Mouse (Mus musculus) midbrain, embryonic 12.5 days (tissue): Measurements from ENCODE around the gene Pappa. TPM values are rescaled to one million over a fixed set of nuclear protein-coding genes. Genes with fewer than 3 reads are reported as not detected.

ENCODE experiments used
- ATAC-seq: fragments of 200-750 bp; cut with Nextera tagmentation; 2 replicates; pipeline ENCODE4 v1.8.0; 2017; ENCODE audit warnings: low read depth, moderate TSS enrichment, moderate library complexity; ENCODE audit not compliant: low FRiP score
- H3K27ac ChIP-seq: fragments of 300-500 bp; sonication (generic); replicated peaks from 2 replicates; pipeline ENCODE4 v1.5.1; 2016; ENCODE audit warnings: mild to moderate bottlenecking
- H3K27me3 ChIP-seq: fragments of 300-500 bp; sonication (generic); 2 replicates; pipeline ENCODE4 v1.6.1; 2016; ENCODE audit warnings: mild to moderate bottlenecking
- H3K36me3 ChIP-seq: fragments of 300-500 bp; sonication (generic); 2 replicates; pipeline ENCODE4 v1.6.1; 2016
- H3K4me1 ChIP-seq: fragments of 300-500 bp; sonication (generic); 2 replicates; pipeline ENCODE4 v1.6.1; 2016
- H3K4me2 ChIP-seq: fragments of 300-500 bp; sonication (generic); replicated peaks from 2 replicates; pipeline ENCODE4 v1.6.1; 2016; ENCODE audit warnings: mild to moderate bottlenecking, moderate library complexity
- H3K4me3 ChIP-seq: fragments of 300-500 bp; sonication (generic); 2 replicates; pipeline ENCODE4 v1.5.1; 2016; ENCODE audit warnings: mild to moderate bottlenecking
- H3K9ac ChIP-seq: fragments of 300-500 bp; sonication (generic); replicated peaks from 2 replicates; pipeline ENCODE4 v1.6.1; 2016; ENCODE audit warnings: mild to moderate bottlenecking, moderate library complexity
- H3K9me3 ChIP-seq: fragments of 300-500 bp; sonication (generic); 2 replicates; pipeline ENCODE4 v1.6.1; 2016; ENCODE audit warnings: mild to moderate bottlenecking
- WGBS: fragments of 180-500 bp; shearing (Covaris S2); methylation state at CpG from one replicate; pipeline ENCODE4 v1.1.7; 2016; 5-methylcytosine and 5-hydroxymethylcytosine counted together
- polyA plus RNA-seq: library from polyadenylated mRNA; unstranded; fragments of >200 nt; fragmentation: Nextera tagmentation; extraction: Ambion mirVana; gene quantifications from 2 replicates; pipeline ENCODE4 v1.2.1, GENCODE M21; 2016

The Pappa gene
- polyA plus RNA-seq, 1 experiment from 2014 or later: 1.5 TPM

GRCm38 (mm10) chr4:65373841-65374240 is 249.9 kb downstream of the Pappa start:
- Histone ChIP-seq H3K4me1 (no peaks in the 10 kb centered on the region), H3K4me3 (no peak overlapping the region), H3K9ac (no peak overlapping the region), H3K27ac (no peak overlapping the region), H3K9me3 (0 out of 2 replicates have a peak, but pooled peaks cover 4% of the 10 kb centered on the region), H3K4me2 (no peak overlapping the region), H3K27me3 (no peaks in the 10 kb centered on the region), H3K36me3 (no peaks in the 10 kb centered on the region)
- WGBS: 56% methylated on average over 1 of the region's 1 CpGs
- no peak for ATAC-seq

- no peak overlapping the region for H3K27ac ChIP-seq
- no peaks in the 10 kb centered on the region for H3K4me1 ChIP-seq
- no peak overlapping the region for H3K4me3 ChIP-seq
- no peak for ATAC-seq
- no peak overlapping the region for H3K9ac ChIP-seq
- H3K27me3 ChIP-seq: no peaks in the 10 kb centered on the region
- no peak overlapping the region for H3K4me2 ChIP-seq
- WGBS: 94% methylated on average over 2 of the region's 2 CpGs
- H3K36me3 ChIP-seq: no peaks in the 10 kb centered on the region
- no peaks in the 10 kb centered on the region for H3K9me3 ChIP-seq
Measured at GRCm38 (mm10) chr4:65376571-65376970, 252.6 kb downstream of the Pappa start.

DNA sequence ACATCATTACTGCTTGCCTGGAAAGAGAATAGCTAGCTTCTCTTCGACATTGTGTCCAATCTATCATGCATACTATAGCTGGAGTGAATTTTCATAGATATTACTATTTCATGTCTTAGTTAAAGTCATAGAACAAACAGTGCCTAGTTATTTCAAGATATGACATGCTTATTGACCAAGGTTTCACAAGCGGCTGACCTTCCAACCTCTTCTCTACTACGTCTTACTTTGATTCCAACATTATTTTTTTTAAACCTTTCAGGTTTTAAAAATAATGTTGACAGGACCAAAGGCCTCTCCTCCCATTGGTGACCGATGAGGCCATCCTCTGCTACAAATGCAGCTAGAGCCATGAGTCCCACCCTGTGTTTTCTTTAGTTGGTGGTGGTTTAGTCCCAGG is 255.5 kb downstream of the Pappa start:
- Histone ChIP-seq H3K4me3 (no peak overlapping the region), H3K27ac (no peak overlapping the region), H3K36me3 (no peaks in the 10 kb centered on the region), H3K9ac (no peak overlapping the region), H3K27me3 (no peaks in the 10 kb centered on the region), H3K4me2 (no peak overlapping the region), H3K9me3 (no peaks in the 10 kb centered on the region), H3K4me1 (no peaks in the 10 kb centered on the region)
- WGBS: 95% methylated on average over 4 of the region's 4 CpGs
- no peak for ATAC-seq

DNA sequence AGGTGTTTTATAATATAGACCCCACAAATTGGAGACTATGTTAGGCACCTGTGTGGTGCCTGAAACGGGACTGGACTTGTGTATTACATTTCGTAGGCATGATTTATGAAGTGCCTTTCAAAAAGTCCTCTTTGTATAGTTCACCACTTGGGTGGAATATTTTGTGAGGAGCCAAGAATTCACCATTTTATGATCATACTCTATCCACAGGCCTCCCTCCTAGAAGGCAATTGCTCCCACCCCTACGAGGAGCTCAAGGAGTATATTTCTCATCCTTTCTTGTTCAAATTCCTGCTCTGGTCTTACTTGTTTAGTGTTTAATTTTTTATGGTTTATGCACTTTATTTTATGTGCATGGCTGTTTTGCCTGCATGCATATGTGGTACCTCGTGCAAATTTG is 259.1 kb downstream of the Pappa start:
- no peak overlapping the region for H3K27ac ChIP-seq
- H3K27me3 ChIP-seq: no peaks in the 10 kb centered on the region
- no peak overlapping the region for H3K4me3 ChIP-seq
- no peak for ATAC-seq
- H3K9me3 ChIP-seq: no peaks in the 10 kb centered on the region
- no peaks in the 10 kb centered on the region for H3K36me3 ChIP-seq
- WGBS: 90% methylated on average over 4 of the region's 4 CpGs
- H3K9ac ChIP-seq: no peak overlapping the region
- no peaks in the 10 kb centered on the region for H3K4me1 ChIP-seq
- no peak overlapping the region for H3K4me2 ChIP-seq

DNA sequence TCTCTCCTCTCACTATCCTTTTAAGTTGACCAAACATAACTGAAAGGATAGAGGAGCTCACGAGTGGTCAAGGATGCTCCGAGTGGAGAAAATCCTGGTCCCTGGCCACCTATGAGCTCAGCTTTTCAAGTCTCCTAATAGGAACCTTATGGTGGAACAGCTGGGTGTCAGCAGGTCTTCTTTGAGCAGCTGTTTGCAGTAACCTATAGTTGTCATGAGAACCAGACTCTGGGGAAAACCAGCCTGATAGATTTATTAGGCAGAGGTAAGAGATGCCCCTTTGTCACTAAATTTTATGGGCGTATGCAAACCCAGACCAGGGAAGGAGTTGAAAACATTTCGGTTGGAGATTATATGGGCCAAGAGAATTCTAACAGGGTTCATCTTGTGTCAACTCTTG is 267.0 kb downstream of the Pappa start:
- H3K36me3 ChIP-seq: no peaks in the 10 kb centered on the region
- no peak for ATAC-seq
- no peak overlapping the region for H3K27ac ChIP-seq
- no peaks in the 10 kb centered on the region for H3K27me3 ChIP-seq
- H3K4me3 ChIP-seq: no peak overlapping the region
- H3K4me1 ChIP-seq: no peaks in the 10 kb centered on the region
- H3K9me3 ChIP-seq: no peaks in the 10 kb centered on the region
- no peak overlapping the region for H3K4me2 ChIP-seq
- 74% methylated on average over 4 of the region's 4 CpGs for WGBS
- H3K9ac ChIP-seq: no peak overlapping the region

DNA sequence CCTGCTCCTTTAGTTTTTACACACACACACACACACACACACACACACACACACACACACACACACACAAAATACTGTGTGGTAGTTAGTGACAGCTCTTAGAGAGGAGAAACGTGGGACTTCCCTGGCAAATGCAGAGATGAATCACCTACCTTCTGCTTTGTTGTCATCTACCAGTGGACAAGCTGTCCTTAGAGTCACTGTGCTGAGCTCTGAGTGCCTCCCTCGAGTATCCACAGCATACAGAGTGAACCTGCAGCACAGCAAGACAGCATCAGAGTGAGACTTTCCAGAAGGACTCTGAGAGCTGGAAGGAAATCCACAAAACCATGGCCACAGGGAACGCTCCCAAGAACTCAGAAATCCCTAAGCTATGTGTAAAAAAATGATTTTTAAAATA is 272.8 kb downstream of the Pappa start:
- 72% methylated on average over 3 of the region's 3 CpGs for WGBS
- Histone ChIP-seq H3K9me3 (no peaks in the 10 kb centered on the region), H3K27me3 (no peaks in the 10 kb centered on the region), H3K36me3 (no peaks in the 10 kb centered on the region), H3K4me1 (no peaks in the 10 kb centered on the region), H3K9ac (no peak overlapping the region), H3K4me2 (no peak overlapping the region), H3K4me3 (no peak overlapping the region), H3K27ac (no peak overlapping the region)
- no peak for ATAC-seq

- Histone ChIP-seq H3K9ac (no peak overlapping the region), H3K36me3 (no peaks in the 10 kb centered on the region), H3K27me3 (no peaks in the 10 kb centered on the region), H3K4me2 (no peak overlapping the region), H3K9me3 (no peaks in the 10 kb centered on the region), H3K4me3 (no peak overlapping the region), H3K27ac (no peak overlapping the region), H3K4me1 (no peaks in the 10 kb centered on the region)
- WGBS: 93% methylated on average over 4 of the region's 4 CpGs
- no peak for ATAC-seq
Measured at GRCm38 (mm10) chr4:65399457-65399856, 275.5 kb downstream of the Pappa start.

- ATAC-seq: no peak
- H3K9ac ChIP-seq: no peak overlapping the region
- no peaks in the 10 kb centered on the region for H3K9me3 ChIP-seq
- no peak overlapping the region for H3K4me2 ChIP-seq
- no peak overlapping the region for H3K27ac ChIP-seq
- H3K4me1 ChIP-seq: no peaks in the 10 kb centered on the region
- WGBS: 88% methylated on average over 5 of the region's 5 CpGs
- H3K4me3 ChIP-seq: no peak overlapping the region
- H3K36me3 ChIP-seq: no peaks in the 10 kb centered on the region
- no peaks in the 10 kb centered on the region for H3K27me3 ChIP-seq
Measured at GRCm38 (mm10) chr4:65402286-65402685, 278.3 kb downstream of the Pappa start.

DNA sequence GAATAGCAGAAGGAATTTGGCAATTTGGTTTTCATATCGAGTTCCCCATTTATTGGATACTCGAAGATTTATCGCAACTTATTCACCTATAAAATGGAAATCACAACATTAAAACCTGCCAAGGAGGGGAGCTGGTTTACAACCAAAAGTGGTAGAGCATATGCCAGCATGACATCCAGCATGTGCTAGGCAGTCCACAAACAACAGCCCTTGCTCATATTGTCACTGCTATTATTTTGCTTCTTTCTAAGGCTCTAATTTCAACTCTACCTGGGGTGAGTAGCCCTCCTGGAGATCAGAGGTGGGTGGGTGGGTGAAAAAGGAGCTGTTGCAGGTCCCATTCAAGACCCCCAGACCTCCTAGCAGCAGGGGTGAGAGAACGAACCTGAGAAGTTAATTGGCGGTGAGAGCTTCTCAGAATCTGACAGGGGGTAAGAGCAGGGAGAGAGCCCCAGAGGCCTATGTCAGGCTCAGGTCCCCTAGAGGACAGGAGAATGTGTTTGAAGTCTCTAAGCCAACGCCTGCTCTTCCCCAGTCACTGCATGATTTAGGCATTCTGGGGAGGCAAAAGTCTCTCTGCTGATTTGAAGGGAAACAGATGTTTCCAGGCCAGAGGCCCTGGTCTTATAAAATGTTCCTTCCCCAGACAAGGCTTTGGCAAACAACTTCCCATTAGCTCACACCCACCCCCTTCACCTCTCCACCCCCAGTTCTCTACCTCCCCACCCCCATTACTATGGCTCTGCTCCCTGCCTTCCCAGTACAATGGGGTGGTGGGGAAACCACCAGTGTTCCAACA is 279.1 kb downstream of the Pappa start:
- H3K27me3 ChIP-seq: no peaks in the 10 kb centered on the region
- no peak overlapping the region for H3K9ac ChIP-seq
- no peak overlapping the region for H3K4me2 ChIP-seq
- ATAC-seq: no peak
- H3K36me3 ChIP-seq: no peaks in the 10 kb centered on the region
- no peak overlapping the region for H3K27ac ChIP-seq
- H3K9me3 ChIP-seq: no peaks in the 10 kb centered on the region
- no peaks in the 10 kb centered on the region for H3K4me1 ChIP-seq
- 68% methylated on average over 6 of the region's 6 CpGs for WGBS
- no peak overlapping the region for H3K4me3 ChIP-seq
